Mouse (Mus musculus) adrenal gland, adult (tissue): ENCODE data around the gene Polg2.
"Not testable (repeated sequence)": the region's sequence is repeated elsewhere in the genome, so short reads cannot be mapped to it uniquely, and the experiment has no call there.

Experiments
- DNase-seq, 2 experiments: peaks; one replicate each; pipeline ENCODE4 v3.0.0; 2022 to 2023; ENCODE audit warnings: low spot score in 1 of 2; ENCODE audit not compliant: inconsistent age in 2 of 2

The Polg2 gene

DNA sequence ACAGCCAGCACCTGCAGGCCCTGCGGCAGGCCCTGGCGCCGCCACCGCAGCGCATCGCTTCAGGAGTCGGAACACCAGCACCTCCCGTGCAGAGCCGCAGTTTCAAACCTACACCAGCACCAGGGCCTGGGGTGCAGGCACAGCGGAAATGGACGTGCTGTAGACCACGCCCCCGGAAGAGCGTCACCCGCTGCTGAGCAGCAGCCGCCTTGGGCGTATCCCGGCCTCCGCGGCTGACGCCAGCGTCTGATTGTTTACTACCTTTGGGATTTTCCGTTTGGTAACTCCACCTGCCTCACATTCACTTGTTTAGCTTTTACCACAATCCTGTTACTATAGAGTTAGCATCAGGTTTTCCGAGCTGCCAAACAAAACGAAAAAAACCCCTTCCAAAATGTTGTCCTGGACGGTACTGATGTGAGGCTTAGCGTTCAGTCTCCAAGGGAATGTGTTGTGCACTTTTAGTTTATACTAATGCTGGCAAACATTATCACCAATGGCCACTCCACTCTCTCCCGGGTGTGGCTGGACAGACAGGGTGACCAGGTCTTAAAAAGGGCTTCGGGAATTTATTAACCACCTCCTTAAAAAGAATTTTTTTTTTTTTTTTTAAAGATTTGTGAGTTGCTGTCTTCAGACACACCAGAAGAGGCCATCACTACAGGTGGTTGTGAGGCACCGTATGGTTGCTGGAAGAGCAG, at the start of gene Polg2:
TSS of gene Polg2 (minus strand) at position 150 of the 701 bp plus-strand sequence.
- peak; percentile 95 to 98 for DNase-seq

DNA sequence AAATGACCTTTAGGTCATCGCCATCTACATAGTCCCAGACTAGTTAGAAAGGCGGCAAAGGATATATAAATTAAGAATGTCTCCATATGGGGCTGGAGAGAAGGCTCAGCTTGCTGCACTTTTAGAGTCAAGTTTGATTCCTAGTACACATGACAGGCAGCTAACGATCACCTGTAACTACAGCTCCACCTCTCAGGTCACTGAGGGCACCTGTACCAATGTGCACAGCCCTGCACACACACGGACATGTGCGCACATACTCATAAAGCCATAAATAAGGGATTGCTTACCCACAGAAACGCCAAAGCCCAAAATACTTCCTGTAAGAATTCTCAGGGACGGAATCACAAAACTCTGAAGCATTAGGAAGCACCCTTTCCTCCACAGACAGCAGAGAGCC, 48.7 kb upstream of the Polg2 start:
- DNase-seq = no peak

DNA sequence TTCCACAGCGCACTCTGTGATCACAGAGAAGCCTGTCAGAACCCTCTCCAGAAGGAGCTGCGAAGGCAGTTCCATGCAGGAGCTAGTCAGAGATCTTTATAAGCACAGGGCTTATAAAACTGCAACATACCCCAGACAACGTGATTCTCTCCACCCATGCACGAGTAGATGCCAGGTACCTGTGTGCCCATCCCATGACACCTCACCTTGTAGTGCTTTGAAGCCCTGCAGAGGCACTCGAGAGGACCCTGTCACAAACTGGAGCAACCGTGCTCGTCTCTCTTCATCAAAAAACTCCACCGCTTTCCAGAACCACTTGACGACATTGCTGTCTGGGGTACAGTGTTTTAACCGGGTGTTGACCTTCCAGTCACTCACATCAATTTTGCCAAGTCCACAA, 45.1 kb upstream of the Polg2 start:
- DNase-seq = no peak

DNA sequence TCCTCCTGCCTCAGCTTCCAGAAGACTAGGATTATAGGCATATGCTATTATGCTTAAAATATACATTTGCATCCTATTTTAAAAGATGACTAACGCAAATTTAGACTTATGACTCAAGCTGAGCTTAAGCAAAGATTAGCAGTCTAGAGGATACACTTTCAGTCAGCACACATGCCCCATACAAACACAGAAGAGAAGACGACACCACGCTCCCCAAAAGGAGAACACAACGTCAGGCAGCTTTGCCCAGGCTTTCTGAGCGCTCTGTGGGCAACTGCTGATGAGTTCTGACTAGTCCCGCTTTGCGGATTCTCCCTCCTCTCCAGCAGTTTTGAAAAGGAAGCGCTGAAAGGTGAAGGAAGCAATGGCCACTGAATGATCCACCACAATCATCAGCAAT, 44.4 kb upstream of the Polg2 start:
- no peak for DNase-seq

DNA sequence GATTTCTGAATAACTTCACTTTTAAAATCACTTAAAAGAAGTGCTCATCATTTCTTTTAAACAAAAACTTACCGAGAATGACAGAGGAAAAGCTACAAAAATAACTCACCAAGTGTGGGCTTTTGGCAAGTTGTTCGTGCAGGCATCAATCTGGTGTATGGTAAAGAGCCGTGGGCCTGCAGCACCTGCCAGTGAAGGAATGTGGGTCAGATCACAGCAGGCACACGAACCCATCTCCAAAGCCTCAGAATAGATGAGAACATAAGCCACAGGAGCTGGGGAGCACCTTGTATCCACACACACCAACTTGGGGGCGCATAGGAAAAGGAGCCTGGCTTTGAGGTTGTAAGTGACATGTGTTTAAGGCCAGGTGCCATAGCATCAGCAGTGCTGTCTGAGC, 43.6 kb upstream of the Polg2 start:
- DNase-seq = no peak

DNA sequence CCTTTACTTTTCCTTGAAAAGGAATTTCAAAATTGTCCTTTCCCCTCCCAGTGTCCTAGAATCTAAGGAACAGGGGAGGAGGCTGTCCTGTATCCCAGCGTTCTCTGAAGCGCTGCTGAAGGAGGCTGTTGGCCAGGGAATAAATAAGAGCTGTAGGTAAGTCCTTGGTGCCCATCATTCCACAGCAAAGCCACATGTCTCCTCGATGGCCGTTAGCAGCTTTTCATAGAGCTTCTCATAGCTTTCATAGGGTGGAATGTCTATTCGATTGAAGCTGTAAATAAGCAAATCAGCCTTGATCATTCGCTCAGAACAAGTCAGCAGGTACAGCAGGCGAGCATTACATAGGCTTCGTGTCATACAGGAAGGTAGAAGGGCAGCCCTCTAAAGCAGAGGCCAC, 43.2 kb upstream of the Polg2 start:
- no peak for DNase-seq

DNA sequence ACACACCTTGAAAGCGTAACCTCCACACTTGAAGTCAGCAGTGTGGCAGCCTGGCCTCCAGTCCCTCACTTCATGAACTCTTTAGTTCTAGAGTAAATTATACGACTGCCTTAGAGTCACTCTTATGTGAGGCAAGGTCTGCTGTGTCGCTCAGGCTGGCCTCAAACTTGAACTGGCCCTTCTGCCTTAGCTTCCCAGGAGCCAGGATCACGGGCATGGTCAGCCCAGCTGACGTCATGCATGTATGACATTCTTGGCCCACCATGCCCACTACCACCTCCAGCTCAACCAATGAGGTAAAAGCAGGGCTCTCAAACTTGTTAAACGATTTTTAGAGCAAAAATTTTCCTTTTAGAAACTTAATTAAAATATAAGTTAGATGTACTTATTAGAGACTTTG, 42.1 kb upstream of the Polg2 start:
- no peak for DNase-seq

DNA sequence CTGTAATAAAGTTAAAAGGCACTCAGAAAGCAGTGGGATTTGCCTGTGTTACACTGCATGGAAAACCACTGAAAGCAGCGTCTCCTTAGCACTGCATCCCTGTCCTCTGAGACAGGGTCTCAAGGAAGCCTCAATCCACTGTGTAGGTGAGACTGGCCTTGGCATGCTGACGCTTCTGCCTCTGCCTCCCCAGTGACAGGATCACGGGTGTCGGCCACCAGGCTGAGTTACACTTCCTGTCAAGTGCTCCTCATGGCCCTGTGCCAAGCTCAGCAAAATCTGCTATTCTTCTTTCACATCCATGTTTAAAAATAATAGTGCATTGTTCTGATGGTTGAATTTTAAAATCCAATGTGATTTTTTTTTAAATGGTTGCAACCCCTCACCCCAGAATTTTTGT, 41.6 kb upstream of the Polg2 start:
- peak; percentile 55 to 71 for DNase-seq

DNA sequence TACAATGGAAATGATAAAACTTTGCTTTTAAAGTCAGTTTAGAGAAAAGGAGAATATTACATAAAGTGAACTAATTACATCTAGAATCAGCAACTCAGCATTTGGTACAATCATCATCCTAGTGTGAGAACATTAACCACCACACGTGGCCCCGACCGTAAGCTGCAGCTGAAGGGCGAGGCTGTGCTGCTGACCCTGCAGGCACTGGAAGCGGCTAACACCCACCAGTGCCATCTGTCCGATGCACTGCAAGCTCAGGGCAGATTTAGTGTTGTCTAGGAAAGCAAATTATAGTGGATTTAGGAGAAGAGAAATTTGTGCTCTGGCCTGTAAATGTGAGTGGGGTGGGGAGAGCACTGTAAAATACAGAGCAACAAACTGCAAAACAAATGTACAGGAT, 40.9 kb upstream of the Polg2 start:
- DNase-seq = no peak

DNA sequence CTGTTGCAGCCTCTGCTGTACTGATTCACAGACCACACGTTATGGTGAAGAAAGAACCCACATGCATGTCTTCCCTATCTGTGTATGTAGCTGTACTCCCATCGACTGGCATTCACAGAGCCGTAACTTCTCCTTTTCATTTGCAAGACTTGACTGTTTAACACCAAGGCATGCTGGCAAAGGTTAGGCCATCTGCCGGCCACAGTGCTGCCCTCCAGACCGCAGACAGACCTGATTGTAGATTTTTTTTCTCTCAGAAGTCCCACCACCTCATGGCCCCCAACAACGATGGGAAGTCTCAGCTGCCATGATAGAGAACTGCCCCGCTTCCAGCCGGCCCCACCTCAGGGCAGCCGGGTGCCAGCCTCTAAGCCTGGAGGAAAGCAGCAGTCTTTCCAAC, 40.3 kb upstream of the Polg2 start:
- DNase-seq = no peak

DNA sequence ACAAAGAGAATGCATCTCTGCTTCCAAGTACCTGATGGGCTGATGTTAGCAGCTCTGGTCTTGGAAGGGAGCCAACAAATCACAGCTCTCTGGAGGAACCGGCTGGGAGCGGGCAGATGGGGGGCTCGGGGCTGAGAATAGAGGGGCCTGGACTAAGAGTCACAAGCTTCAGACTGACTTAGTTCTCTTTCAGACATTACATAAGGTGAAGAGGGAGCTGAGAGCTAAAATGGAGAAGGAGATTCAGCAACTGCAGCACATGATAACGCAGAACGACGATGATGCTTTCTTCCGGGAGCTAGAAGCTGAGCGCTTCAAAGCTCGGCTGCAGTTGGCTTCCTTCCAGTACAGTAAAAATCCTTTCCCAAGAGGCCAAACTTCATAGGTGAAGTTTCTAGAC, 39.0 kb upstream of the Polg2 start:
- peak in 1 of 2 experiments; percentile 56 for DNase-seq

DNA sequence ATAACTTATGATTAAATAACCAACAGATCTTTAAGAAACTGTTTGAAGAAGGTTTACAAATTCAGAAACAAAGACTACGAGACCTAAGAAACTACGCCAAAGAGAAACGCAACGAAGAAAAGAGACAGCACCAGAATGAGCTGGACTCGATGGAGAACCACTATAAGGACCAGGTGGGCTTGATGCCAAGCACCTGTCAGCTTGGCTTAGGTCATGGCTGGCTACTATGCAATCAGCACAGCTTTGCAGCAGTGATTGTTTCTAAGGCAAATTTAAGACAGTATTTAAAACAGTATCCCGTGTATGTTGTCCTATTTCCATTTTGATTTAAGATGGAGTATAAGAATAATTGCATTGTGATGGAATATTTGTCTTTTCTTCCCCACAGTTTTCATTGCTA, 38.5 kb upstream of the Polg2 start:
- DNase-seq = no peak

DNA sequence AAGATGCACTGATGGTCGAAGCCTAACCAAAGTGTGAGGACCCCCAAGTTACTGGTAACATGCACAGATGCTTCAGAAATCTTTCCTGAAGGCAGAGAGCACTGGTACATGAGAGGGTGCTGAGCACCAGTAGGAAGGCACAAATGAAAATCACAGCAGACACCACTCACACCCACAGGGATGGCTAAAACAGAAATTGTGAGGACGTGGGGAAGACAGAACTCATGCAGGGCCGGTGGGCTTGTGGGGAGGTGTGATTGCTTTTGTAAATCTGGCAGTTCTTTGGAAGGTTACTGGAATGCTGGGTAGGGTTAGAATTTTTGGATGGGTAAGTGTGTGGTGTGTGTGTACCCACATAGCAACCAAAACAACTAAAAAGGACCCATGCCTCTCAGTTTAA, 37.8 kb upstream of the Polg2 start:
- no peak for DNase-seq

DNA sequence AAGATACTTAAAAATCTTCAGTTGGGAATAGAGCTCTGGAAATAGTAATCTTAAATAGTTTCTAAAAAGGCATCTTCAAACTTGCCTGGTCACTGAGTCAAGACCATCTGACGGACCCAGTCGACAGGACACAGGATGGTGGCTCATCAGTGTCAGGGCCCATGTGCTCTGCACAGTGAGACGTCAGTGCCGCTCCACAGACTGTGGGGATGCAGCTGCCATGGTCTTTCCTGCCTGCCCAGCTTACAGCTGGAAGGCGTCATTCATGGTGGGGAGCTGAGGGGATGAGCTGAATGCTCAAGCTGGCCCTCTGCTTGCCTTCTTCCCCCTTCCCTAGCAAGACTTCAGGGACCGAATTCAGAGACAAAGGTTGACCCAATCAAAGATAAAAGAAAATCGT, 37.0 kb upstream of the Polg2 start:
- DNase-seq = no peak

DNA sequence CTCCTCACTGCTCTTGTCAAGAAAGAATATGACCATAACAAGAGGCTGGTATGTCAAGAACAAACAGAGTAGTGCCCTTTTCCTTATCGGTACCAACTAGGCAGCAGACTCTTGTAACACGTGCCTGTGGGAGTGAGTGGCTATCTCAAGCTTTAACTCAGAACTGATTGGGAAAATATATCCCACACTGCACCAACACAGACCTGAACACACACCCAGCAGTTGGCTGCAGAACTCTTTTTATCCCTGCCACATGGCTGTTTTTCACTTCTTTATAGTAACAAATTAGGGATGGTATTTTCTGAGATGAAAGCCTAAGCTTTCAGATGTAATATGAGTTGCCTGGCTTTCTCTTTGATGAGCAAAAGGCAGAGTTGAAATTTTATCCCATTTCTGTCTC, 36.4 kb upstream of the Polg2 start:
- no peak for DNase-seq

DNA sequence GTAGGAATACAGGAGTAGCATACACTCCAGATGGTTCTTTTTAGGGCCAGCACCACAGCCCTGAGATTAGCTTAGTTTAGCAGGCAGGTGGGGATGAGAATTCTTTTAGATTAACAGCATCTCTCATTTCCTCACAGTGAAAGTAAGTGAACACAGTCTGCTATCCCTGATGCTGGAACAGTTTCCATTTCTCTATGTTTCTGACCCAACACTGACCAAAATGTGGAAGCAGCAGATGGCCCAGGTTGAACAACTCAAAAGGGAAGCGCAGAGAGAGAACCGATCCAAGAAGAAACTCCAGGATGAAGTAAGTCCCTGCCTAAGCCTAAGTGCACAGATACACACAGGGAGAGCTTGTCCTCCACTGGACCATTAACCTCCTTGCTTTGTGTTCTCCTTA, 36.0 kb upstream of the Polg2 start:
- no peak for DNase-seq

DNA sequence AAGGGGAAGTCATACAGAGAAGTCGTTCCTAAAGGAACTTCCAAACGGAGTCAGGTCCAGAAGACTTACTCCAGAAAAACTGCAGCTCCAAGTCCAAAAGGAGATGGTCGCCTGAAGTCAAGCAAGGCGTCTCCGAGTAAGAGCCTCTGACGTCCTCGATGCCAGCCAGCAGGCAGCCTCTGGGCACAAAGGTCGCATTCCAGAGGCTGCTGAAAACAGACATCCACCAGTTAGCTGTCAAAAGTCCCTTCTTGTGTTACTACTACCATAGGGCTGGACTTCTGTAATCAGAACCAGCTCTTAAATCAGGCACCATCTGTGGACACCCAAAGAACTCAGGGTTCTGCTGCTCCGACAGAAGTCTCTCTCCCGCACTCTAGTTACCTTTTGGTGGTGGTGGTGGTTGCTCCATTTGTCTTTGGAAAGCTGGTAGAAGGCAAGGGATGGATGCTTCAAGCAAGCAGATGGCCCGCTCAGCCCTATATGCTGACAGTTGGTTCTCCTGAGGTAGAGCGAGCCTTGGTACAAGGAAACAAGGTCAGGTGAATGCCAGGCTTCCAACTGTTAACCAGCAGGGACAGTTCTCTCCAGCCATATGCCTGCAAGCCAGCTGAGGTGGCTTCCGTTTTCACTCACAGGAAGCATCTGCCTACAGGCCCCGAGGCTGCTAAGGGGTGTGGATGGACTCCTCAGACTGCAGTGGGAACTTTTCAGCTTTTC, 35.4 kb upstream of the Polg2 start:
- no peak for DNase-seq

DNA sequence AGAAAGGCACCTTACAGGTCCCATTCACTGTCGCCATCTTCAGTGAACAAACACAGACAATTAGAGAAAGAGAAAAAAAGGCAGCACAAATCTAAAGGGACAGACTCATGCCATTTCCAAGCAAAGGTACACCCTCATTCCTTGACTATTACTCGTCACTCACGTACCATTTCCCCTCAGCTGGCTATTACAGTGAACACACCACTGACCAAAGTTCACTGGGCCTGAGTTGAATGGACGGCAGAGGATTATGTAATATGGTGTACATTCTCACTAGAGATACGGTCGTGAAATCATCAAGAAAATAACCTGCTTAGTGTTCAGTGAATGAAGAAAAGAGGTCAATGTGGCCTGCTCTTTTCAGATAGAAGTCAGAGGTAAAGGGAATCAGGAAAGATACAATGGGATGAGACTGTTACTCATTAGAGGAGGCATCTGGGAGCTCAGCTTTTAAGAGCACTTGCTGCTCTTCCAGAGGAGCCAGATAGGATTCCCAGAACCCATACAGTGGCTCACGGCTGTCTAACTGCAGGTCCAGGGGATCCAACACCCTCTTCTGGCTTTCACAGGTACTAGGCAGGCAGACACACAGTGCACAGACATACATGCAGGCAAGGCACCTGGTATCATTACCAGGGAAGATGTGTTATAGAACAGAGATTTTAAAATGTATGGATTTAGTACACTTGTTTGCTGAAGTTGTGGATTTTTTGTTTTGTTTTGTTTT, 33.2 kb upstream of the Polg2 start:
- DNase-seq = no peak

DNA sequence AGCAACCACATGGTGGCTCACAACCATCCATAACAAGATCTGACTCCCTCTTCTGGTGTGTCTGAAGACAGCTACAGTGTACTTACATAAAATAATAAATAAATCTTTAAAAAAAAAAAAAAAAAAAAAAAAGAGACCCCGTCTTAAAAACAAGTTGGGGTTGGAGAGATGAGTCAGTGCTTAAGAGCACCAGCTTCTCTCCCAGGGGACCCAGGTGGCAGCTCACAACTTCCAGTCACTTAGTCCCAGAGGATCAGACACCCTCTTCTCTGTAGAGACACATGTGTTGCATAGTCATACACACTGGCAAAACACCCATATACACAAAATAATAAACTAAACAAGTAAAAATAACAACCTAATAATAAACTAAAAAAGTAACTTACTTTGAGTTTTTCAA, 28.1 kb upstream of the Polg2 start:
- DNase-seq = not testable (repeated sequence)

DNA sequence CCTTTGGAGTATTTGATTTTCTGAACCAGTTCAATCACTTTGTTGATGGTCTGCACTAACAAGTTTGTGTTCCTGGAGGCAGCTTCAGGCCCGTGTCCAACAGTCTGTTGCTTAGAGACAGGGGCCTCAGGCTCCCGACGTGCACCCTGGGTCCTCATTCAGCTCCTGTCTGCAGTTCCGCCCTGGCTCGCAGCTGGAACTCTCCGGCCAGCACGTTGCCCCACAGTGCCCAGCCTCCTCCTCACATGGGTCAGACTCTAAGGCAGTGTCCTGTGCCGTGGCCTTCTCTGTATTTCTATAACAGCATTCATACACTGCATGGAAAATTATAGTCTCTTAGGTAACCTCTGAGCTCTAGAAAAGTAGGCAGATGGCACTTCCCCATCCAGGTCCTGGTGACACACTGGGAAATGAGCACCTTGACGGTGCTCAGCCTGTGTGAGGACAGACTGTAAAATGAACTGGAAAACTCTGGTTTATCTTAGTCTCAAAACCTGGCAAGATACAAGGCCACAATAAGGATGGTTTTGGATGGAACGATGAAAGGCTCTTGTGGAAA, 22.8 kb upstream of the Polg2 start:
- DNase-seq = no peak

DNA sequence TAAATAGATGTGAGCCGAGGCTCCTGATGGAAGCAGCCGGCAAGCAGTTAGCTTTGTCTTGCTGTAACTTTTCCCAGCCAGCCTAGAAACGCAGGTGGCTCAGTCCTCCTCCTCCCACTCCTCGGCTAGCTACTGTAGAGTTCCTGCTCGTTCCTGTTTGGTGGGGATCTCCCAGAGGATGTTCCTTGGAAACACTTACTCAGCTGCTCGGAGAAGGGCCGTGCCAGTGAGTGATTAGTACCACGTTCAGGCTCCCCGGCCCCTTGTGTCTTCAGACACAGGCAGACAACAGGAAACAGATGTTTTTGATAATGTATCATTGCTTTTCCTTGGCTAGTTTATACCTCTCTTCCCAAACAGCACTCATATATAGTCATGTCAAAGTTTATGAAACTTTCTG, 16.3 kb upstream of the Polg2 start:
- DNase-seq = no peak

DNA sequence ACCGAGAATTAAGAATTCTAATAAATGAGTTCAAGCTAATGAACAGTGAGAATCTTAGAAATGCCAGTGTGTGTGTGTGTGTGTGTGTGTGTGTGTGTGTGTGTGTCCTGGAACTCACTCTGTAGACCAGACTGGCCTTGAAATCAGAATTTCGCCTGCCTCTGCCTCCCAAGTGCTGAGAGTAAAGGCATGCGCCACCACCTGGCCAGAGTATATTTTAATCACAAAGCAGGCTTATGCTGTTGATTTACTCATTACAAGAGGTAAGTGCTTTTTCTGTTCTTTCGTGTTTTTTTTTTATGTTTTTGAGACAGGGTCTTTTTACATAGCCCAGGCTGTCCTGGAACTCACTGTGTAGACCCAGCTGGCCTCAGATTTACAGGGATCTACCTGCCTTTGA, 14.5 kb upstream of the Polg2 start:
- DNase-seq = no peak
